Mouse (Mus musculus): Measurements from ENCODE around the gene Cabin1. TPM values are rescaled to one million over a fixed set of nuclear protein-coding genes. Genes with fewer than 3 reads are reported as not detected.

Gene Cabin1
- 28.7 and 31.6 TPM in 2 replicates for polyA plus RNA-seq (2014; fragmentation: Nextera tagmentation; extraction: Ambion mirVana)

GRCm38 (mm10) chr10:75763682-75764518 is at the start of gene Cabin1:
Gene Cabin1, minus strand, starts transcription at chr10:75764341.
- H3K9me3 ChIP-seq (ENCODE audit: control insufficient read depth, low read length), result no peaks in the 10 kb centered on the region; the same call in 1 of the 2 replicates
- DNase-seq (ENCODE audit: low spot score, missing footprints), result peak; percentile 100
- peak; percentile 99 for ATAC-seq (ENCODE audit: low FRiP score)
- H3K9ac ChIP-seq (ENCODE audit: low read length), result peak within 1 kb of the TSS; percentile 72
- under 1% methylated on average over 61 of the region's 61 CpGs for WGBS
- peaks cover 12% of the 10 kb centered on the region for H3K4me1 ChIP-seq (ENCODE audit: control insufficient read depth, insufficient read depth, low read length)
- H3K4me3 ChIP-seq (ENCODE audit: low read depth, low read length), result peak within 1 kb of the TSS; percentile 72
- H3K36me3 ChIP-seq (ENCODE audit: control insufficient read depth, insufficient read depth, low read length), result 0 out of 2 replicates have a peak, but pooled peaks cover 2% of the 10 kb centered on the region
- peak within 1 kb of the TSS; percentile 89 for H3K4me2 ChIP-seq
- H3K27me3 ChIP-seq (ENCODE audit: control insufficient read depth, insufficient read depth, low read length), result no peaks in the 10 kb centered on the region
- peak within 1 kb of the TSS; percentile 25; the same call in 1 of the 2 replicates for H3K27ac ChIP-seq (ENCODE audit: low read depth, low read length)

DNA sequence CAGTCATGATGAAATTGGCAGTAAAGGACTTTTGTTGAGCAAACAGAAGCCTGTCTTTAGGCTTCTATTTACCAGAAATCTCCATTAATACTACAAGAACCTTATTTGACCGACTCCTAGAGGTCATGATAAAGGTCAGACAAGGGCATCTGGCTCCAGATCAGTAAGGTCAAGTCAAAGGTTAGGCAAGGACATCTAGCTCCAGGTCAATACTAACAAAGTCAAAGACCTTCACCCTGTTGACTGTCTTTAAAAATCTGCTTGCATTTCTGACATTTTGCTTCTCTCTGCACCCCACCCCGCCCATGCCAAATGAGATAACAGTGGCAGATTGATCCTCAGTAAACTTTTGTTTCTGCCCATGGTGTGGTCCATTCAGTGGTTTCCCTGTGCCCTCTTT is 40.1 kb upstream of the Cabin1 start:
- 64% methylated on average over 2 of the region's 2 CpGs for WGBS
- Histone ChIP-seq H3K4me3 (ENCODE audit: low read depth, low read length) (no peak overlapping the region), H3K27ac (ENCODE audit: low read depth, low read length) (no peak overlapping the region), H3K9me3 (ENCODE audit: control insufficient read depth, low read length) (no peaks in the 10 kb centered on the region), H3K27me3 (ENCODE audit: control insufficient read depth, insufficient read depth, low read length) (no peaks in the 10 kb centered on the region), H3K4me2 (no peak overlapping the region), H3K9ac (ENCODE audit: low read length) (no peak overlapping the region), H3K36me3 (ENCODE audit: control insufficient read depth, insufficient read depth, low read length) (no peaks in the 10 kb centered on the region), H3K4me1 (ENCODE audit: control insufficient read depth, insufficient read depth, low read length) (no peaks in the 10 kb centered on the region)
- no peak for ATAC-seq (ENCODE audit: low FRiP score)
- DNase-seq (ENCODE audit: low spot score, missing footprints), result no peak

DNA sequence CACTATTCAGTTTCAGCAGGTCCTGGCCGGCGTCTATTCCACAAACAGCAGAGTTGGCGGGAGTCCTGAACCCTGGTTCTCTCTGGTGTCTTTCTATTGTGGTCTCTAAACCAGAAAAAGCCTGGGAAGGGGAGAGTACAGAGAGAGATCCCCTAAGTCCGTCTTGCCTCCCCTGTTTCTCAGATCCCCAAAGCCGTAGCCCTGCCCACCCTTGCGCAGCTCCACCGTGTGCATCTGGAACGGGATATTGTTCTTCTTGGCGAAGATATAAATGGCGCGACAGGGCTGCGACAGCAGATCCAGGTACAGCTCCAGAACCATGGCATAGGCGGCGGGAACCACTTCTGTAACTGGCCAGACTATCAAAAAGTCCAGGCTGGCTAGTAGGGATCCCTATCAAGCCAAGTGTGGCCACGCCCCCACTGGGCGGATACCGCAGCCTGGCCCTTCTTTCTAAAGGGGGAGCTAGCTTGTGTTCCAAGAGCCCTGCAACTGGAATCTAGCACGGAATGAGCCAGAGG is 34.1 kb upstream of the Cabin1 start, which contains the start of gene Gstt1:
Gene Gstt1 (minus strand): TSS at position 409 of the 521 bp plus-strand sequence.
- peak within 1 kb of the TSS; percentile 82 for H3K4me2 ChIP-seq
- peak; percentile 94 for DNase-seq (ENCODE audit: low spot score, missing footprints)
- peak; percentile 69 for ATAC-seq (ENCODE audit: low FRiP score)
- 4% methylated on average over 18 of the region's 18 CpGs for whole genome bisulfite sequencing
- no peak within 1 kb of the TSS for H3K27ac ChIP-seq (ENCODE audit: low read depth, low read length)
- H3K4me1 ChIP-seq (ENCODE audit: control insufficient read depth, insufficient read depth, low read length), result peaks cover 14% of the 10 kb centered on the region
- no peaks in the 10 kb centered on the region for H3K9me3 ChIP-seq (ENCODE audit: control insufficient read depth, low read length)
- peaks cover 5% of the 10 kb centered on the region for H3K27me3 ChIP-seq (ENCODE audit: control insufficient read depth, insufficient read depth, low read length)
- H3K4me3 ChIP-seq (ENCODE audit: low read depth, low read length), result peak within 1 kb of the TSS; percentile 38
- no peaks in the 10 kb centered on the region for H3K36me3 ChIP-seq (ENCODE audit: control insufficient read depth, insufficient read depth, low read length)
- peak within 1 kb of the TSS; percentile 59 for H3K9ac ChIP-seq (ENCODE audit: low read length)

DNA sequence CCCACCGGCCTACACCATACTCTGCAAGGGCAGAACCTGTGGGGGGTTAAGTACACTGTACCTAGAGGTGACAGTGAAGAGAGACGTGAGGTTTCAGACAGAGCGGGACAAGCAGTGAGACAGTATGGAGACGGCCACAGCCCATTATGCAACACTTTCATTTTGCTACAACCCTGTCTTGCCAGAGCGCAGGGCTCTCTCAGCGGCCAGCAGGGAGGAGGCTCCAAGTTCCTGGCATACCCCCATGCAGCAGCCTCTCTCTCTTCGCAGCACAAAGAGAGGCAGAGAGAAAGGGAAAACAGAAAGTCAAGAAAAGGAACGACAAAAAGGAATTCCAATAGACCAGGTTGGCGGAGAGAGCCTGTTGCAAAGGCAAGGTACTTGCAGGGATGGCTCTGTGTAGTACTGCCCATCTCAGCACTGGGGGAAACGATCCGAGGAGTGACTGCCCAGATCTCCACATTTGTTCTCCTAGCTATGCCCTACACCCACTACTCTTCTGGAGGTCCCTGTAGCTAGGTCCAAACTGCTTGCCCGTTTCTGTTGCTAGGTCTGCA is 33.6 kb upstream of the Cabin1 start:
- H3K27me3 ChIP-seq (ENCODE audit: control insufficient read depth, insufficient read depth, low read length), result peaks cover 5% of the 10 kb centered on the region
- H3K4me2 ChIP-seq, result peak overlapping the region; percentile 82
- DNase-seq (ENCODE audit: low spot score, missing footprints), result peak; percentile 93
- peak overlapping the region; percentile 38 for H3K4me3 ChIP-seq (ENCODE audit: low read depth, low read length)
- no peaks in the 10 kb centered on the region for H3K9me3 ChIP-seq (ENCODE audit: control insufficient read depth, low read length)
- 1% methylated on average over 12 of the region's 12 CpGs for WGBS
- peak; percentile 40; the same call in 1 of the 2 replicates for ATAC-seq (ENCODE audit: low FRiP score)
- no peaks in the 10 kb centered on the region for H3K36me3 ChIP-seq (ENCODE audit: control insufficient read depth, insufficient read depth, low read length)
- no peak overlapping the region for H3K27ac ChIP-seq (ENCODE audit: low read depth, low read length)
- peak overlapping the region; percentile 59 for H3K9ac ChIP-seq (ENCODE audit: low read length)
- H3K4me1 ChIP-seq (ENCODE audit: control insufficient read depth, insufficient read depth, low read length), result peaks cover 14% of the 10 kb centered on the region

DNA sequence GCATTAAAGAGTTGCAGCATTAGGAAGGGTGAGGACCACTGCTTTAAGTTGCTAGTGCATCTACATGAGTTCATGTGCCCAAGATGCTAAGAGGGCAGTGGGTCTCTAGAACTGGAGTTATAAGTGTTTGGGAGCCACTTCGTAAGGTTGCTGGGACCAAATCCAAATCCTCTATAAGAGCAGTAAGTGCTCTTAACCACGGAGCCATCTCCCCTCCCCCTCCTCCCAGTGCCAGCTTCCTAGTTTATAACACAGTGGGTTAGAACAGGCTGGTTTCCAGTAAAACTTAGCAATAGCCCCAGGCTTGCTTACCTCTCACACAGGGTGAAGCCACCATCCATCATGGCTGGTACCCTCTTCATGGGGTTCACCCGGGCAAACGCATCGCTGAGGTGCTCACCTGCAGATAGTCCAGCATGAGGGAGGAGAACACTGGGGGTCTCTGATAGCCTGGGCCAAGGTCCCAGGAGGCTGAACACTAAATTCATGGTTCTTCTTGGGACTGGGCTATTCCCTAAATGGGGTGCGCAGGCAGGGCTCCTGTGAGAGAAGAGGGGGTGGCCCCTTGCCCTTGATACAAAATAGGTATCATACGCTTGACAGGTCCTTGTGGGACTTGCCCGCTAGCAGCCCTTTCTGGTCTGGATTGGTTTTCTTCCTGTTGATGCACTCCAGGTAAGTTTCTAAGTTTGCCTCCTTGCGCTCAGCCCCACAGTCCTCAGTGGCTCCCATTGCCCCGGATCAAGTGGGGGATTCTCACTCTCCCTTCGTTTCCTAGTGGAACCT is 32.8 kb upstream of the Cabin1 start:
- DNase-seq (ENCODE audit: low spot score, missing footprints) (no peak), ATAC-seq (ENCODE audit: low FRiP score) (no peak)
- 54% methylated on average over 11 of the region's 11 CpGs for WGBS
- Histone ChIP-seq H3K4me2 (peak overlapping the region; percentile 82), H3K27ac (ENCODE audit: low read depth, low read length) (no peak overlapping the region), H3K36me3 (ENCODE audit: control insufficient read depth, insufficient read depth, low read length) (no peaks in the 10 kb centered on the region), H3K27me3 (ENCODE audit: control insufficient read depth, insufficient read depth, low read length) (peaks cover 5% of the 10 kb centered on the region), H3K9me3 (ENCODE audit: control insufficient read depth, low read length) (no peaks in the 10 kb centered on the region), H3K9ac (ENCODE audit: low read length) (no peak overlapping the region), H3K4me1 (ENCODE audit: control insufficient read depth, insufficient read depth, low read length) (peaks cover 14% of the 10 kb centered on the region), H3K4me3 (ENCODE audit: low read depth, low read length) (peak overlapping the region; percentile 38)

DNA sequence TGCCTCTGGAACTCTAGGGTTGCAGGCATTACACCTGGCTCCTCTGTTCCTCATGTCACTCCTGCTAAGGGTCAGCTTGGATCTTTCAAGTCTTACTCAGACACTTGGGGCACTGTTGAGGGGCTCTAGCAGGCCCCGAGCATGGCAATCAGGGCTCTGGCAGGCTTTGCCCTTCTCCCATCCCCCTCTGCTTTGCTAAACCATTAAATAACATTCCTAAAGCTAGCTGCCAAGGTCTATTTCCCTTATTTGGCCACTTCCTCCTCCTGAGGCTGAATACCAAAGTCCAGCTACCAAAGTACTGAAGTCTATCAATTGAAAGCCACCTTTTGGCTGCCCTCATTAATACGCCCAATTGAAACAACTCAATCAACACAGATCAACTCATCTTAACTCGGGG is 30.7 kb upstream of the Cabin1 start:
- ATAC-seq (ENCODE audit: low FRiP score) (no peak), DNase-seq (ENCODE audit: low spot score, missing footprints) (no peak)
- H3K4me3 ChIP-seq (ENCODE audit: low read depth, low read length), result no peak overlapping the region
- H3K4me2 ChIP-seq, result no peak overlapping the region
- no peak overlapping the region for H3K27ac ChIP-seq (ENCODE audit: low read depth, low read length)
- no peak overlapping the region for H3K9ac ChIP-seq (ENCODE audit: low read length)
- peaks cover 5% of the 10 kb centered on the region for H3K27me3 ChIP-seq (ENCODE audit: control insufficient read depth, insufficient read depth, low read length)
- WGBS, result 32% methylated on average over 3 of the region's 3 CpGs
- H3K4me1 ChIP-seq (ENCODE audit: control insufficient read depth, insufficient read depth, low read length), result peaks cover 14% of the 10 kb centered on the region
- H3K9me3 ChIP-seq (ENCODE audit: control insufficient read depth, low read length), result no peaks in the 10 kb centered on the region
- H3K36me3 ChIP-seq (ENCODE audit: control insufficient read depth, insufficient read depth, low read length), result no peaks in the 10 kb centered on the region

GRCm38 (mm10) chr10:75790773-75791172 is 26.6 kb upstream of the Cabin1 start:
- no peak overlapping the region for H3K9ac ChIP-seq (ENCODE audit: low read length)
- H3K27me3 ChIP-seq (ENCODE audit: control insufficient read depth, insufficient read depth, low read length), result no peaks in the 10 kb centered on the region
- 25% methylated on average over 7 of the region's 7 CpGs for WGBS
- ATAC-seq (ENCODE audit: low FRiP score), result no peak
- no peak overlapping the region for H3K27ac ChIP-seq (ENCODE audit: low read depth, low read length)
- H3K4me2 ChIP-seq, result no peak overlapping the region
- no peak for DNase-seq (ENCODE audit: low spot score, missing footprints)
- H3K36me3 ChIP-seq (ENCODE audit: control insufficient read depth, insufficient read depth, low read length), result no peaks in the 10 kb centered on the region
- H3K4me3 ChIP-seq (ENCODE audit: low read depth, low read length), result no peak overlapping the region
- H3K4me1 ChIP-seq (ENCODE audit: control insufficient read depth, insufficient read depth, low read length), result no peaks in the 10 kb centered on the region
- H3K9me3 ChIP-seq (ENCODE audit: control insufficient read depth, low read length), result no peaks in the 10 kb centered on the region

- 93% methylated on average over 5 of the region's 5 CpGs for WGBS
- no peak for DNase-seq (ENCODE audit: low spot score, missing footprints)
- Histone ChIP-seq H3K9ac (ENCODE audit: low read length) (no peak overlapping the region), H3K9me3 (ENCODE audit: control insufficient read depth, low read length) (no peaks in the 10 kb centered on the region), H3K27ac (ENCODE audit: low read depth, low read length) (no peak overlapping the region), H3K36me3 (ENCODE audit: control insufficient read depth, insufficient read depth, low read length) (no peaks in the 10 kb centered on the region), H3K4me2 (no peak overlapping the region), H3K4me1 (ENCODE audit: control insufficient read depth, insufficient read depth, low read length) (no peaks in the 10 kb centered on the region), H3K4me3 (ENCODE audit: low read depth, low read length) (no peak overlapping the region), H3K27me3 (ENCODE audit: control insufficient read depth, insufficient read depth, low read length) (no peaks in the 10 kb centered on the region)
- ATAC-seq (ENCODE audit: low FRiP score), result no peak
Observed at GRCm38 (mm10) chr10:75789841-75790240, 25.7 kb upstream of the Cabin1 start.
